Mouse (Mus musculus) embryonic facial prominence, embryonic 13.5 days (tissue): ENCODE results near the gene Tesk2. TPM values are rescaled to one million over a fixed set of nuclear protein-coding genes. Genes with fewer than 3 reads are reported as not detected.

Experiments used
- ATAC-seq: fragments of 200-750 bp; cut with Nextera tagmentation; 2 replicates; pipeline ENCODE4 v1.8.0; 2017; ENCODE audit warnings: low read depth; ENCODE audit not compliant: insufficient number of reproducible peaks, insufficient read depth, low FRiP score, low TSS enrichment
- H3K27ac ChIP-seq: fragments of 300-500 bp; sonication (generic); 2 replicates; pipeline ENCODE4 v1.5.1; 2015; ENCODE audit warnings: moderate library complexity, mild to moderate bottlenecking, inconsistent platforms
- H3K27me3 ChIP-seq: fragments of 300-500 bp; sonication (generic); 2 replicates; pipeline ENCODE4 v1.6.1; 2015; ENCODE audit warnings: mild to moderate bottlenecking, inconsistent platforms
- H3K36me3 ChIP-seq: fragments of 300-500 bp; sonication (generic); 2 replicates; pipeline ENCODE4 v1.6.1; 2015; ENCODE audit warnings: mild to moderate bottlenecking, inconsistent platforms
- H3K4me1 ChIP-seq: fragments of 300-500 bp; sonication (generic); 2 replicates; pipeline ENCODE4 v1.6.1; 2015; ENCODE audit warnings: inconsistent platforms
- H3K4me2 ChIP-seq: fragments of 300-500 bp; sonication (generic); 2 replicates; pipeline ENCODE4 v1.6.1; 2015; ENCODE audit warnings: moderate library complexity, mild to moderate bottlenecking, inconsistent platforms
- H3K4me3 ChIP-seq: fragments of 300-500 bp; sonication (generic); 2 replicates; pipeline ENCODE4 v1.5.1; 2015; ENCODE audit warnings: mild to moderate bottlenecking, inconsistent platforms
- H3K9ac ChIP-seq: fragments of 300-500 bp; sonication (generic); 2 replicates; pipeline ENCODE4 v1.6.1; 2015; ENCODE audit warnings: mild to moderate bottlenecking, inconsistent platforms
- H3K9me3 ChIP-seq: fragments of 300-500 bp; sonication (generic); 2 replicates; pipeline ENCODE4 v1.6.1; 2016; ENCODE audit warnings: inconsistent platforms
- WGBS: fragments of 180-500 bp; shearing (Covaris S2); methylation state at CpG from one replicate; pipeline ENCODE4 v1.1.7; 2015; ENCODE audit warnings: mixed read lengths; 5-methylcytosine and 5-hydroxymethylcytosine counted together
- polyA plus RNA-seq: library from polyadenylated mRNA; unstranded; fragments of >200 nt; fragmentation: Nextera tagmentation; extraction: Ambion mirVana; gene quantifications from 2 replicates; pipeline ENCODE4 v1.2.1, GENCODE M21; 2015

Gene Tesk2
- polyA plus RNA-seq, 1 experiment from 2014 or later, result 9.4 TPM

DNA sequence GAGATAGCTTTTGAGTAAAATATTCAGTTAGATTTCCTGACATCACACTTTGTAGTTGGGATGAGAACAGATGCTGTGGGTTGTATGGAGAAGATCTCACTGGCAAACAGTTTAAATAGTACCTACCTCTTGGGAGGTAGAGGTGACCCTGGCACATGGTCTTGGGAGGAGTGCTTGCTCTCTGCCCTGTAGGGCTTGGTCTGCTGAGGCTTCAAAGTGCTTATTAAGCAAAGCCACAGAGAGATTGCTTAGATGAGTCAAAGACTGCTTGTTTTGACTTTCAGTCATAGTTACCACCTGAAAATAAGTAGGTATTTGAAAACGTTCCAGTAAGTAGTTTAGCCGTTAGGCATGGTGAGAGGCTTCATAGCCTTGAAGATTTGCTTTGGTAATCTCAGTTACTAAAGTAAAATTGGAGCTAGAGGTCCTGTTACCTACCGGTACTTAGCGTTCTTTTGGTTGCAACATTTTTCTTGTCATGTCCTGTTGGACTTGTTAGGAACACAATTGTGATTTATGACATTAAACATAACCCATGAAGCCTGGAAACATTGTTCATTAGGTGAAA lies 31.4 kb upstream of the Tesk2 start:
- H3K27me3 ChIP-seq, result no peaks in the 10 kb centered on the region
- WGBS, result 85% methylated on average over 4 of the region's 4 CpGs
- H3K27ac ChIP-seq, result no peak overlapping the region
- H3K4me3 ChIP-seq, result no peak overlapping the region
- no peaks in the 10 kb centered on the region for H3K9me3 ChIP-seq
- no peak overlapping the region for H3K9ac ChIP-seq
- peaks cover 63% of the 10 kb centered on the region for H3K36me3 ChIP-seq
- ATAC-seq, result no peak
- peaks cover 19% of the 10 kb centered on the region for H3K4me1 ChIP-seq
- H3K4me2 ChIP-seq, result no peak overlapping the region

GRCm38 (mm10) chr4:116692146-116692545 lies 28.6 kb upstream of the Tesk2 start:
- Histone ChIP-seq H3K4me3 (no peak overlapping the region), H3K4me1 (peaks cover 7% of the 10 kb centered on the region), H3K36me3 (peaks cover 88% of the 10 kb centered on the region), H3K9me3 (no peaks in the 10 kb centered on the region), H3K27ac (no peak overlapping the region), H3K9ac (no peak overlapping the region), H3K4me2 (no peak overlapping the region), H3K27me3 (no peaks in the 10 kb centered on the region)
- WGBS, result 88% methylated on average over 2 of the region's 2 CpGs
- no peak for ATAC-seq

GRCm38 (mm10) chr4:116693785-116694184 lies 27.0 kb upstream of the Tesk2 start:
- Histone ChIP-seq H3K27me3 (no peaks in the 10 kb centered on the region), H3K27ac (no peak overlapping the region), H3K9me3 (no peaks in the 10 kb centered on the region), H3K9ac (no peak overlapping the region), H3K36me3 (peaks cover 90% of the 10 kb centered on the region), H3K4me1 (0 out of 2 replicates have a peak, but pooled peaks cover 5% of the 10 kb centered on the region), H3K4me3 (no peak overlapping the region), H3K4me2 (no peak overlapping the region)
- WGBS, result 71% methylated on average over 2 of the region's 2 CpGs
- ATAC-seq, result no peak

DNA sequence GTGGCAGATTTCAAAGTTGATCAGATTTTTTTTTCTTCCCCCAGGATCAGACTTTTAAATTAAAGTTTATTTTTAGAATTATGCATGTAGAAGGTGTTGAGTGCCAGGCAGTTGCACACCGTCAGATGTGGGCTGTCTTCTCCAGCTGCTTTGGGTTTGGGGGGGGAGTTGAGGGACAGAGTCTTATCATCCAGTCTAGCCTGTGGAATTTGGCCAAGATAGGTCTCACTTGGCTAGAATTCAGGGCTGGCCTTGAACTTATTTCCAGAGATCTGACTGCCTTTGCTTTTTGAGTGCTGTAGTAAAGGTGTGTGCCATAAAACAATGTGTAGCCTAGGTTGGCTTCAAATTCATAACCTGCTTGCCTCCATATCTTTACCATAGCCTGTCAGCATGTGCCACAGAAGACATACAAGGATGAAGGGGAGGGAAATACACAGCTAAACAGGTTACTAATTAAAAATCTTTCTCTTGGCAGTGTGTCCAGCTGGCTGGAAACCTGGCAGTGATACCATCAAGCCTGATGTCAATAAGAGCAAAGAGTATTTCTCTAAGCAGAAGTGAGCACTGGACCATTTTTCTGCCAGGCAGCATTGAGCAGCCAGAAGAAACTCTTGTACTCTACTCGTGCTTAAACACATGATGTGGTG lies 21.9 kb upstream of the Tesk2 start:
- H3K9ac ChIP-seq, result no peak overlapping the region
- H3K27me3 ChIP-seq, result no peaks in the 10 kb centered on the region
- no peak overlapping the region for H3K27ac ChIP-seq
- ATAC-seq, result no peak
- 85% methylated on average over 2 of the region's 2 CpGs for WGBS
- H3K36me3 ChIP-seq, result peaks cover 69% of the 10 kb centered on the region
- H3K4me2 ChIP-seq, result no peak overlapping the region
- no peaks in the 10 kb centered on the region for H3K9me3 ChIP-seq
- no peaks in the 10 kb centered on the region for H3K4me1 ChIP-seq
- H3K4me3 ChIP-seq, result no peak overlapping the region

GRCm38 (mm10) chr4:116700964-116701363 lies 19.8 kb upstream of the Tesk2 start:
- no peak for ATAC-seq

DNA sequence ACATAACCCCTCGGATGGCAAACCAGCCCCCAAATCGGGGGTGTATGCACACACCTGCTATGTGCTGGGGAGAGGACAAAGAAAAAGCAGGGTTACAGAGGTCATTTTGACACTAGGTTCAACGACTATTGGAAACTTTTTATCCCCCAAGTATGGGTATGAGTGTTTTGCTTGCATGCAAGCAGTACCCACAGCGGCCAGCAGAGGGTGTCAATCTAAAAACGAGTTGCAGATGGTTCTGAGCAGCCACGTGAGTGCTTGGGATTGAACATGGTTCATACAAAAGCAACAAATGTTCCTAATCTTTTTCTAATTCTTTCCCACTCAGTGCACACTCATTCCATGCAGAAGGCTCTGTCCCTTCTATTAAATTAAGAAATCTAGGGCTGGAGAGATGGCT lies 16.9 kb upstream of the Tesk2 start:
- H3K9me3 ChIP-seq, result no peaks in the 10 kb centered on the region
- no peaks in the 10 kb centered on the region for H3K27me3 ChIP-seq
- no peak overlapping the region for H3K27ac ChIP-seq
- no peak overlapping the region for H3K4me2 ChIP-seq
- peaks cover 6% of the 10 kb centered on the region; the same call in 1 of the 2 replicates for H3K4me1 ChIP-seq
- WGBS, result 36% methylated on average over 6 of the region's 6 CpGs
- no peak overlapping the region for H3K4me3 ChIP-seq
- ATAC-seq, result no peak
- H3K36me3 ChIP-seq, result peaks cover 33% of the 10 kb centered on the region
- H3K9ac ChIP-seq, result no peak overlapping the region

More at GRCm38 (mm10) chr4:116700964-116701363, 19.8 kb upstream of the Tesk2 start:
- Histone ChIP-seq H3K4me1 (no peaks in the 10 kb centered on the region), H3K27ac (no peak overlapping the region), H3K4me3 (no peak overlapping the region), H3K9me3 (no peaks in the 10 kb centered on the region), H3K36me3 (peaks cover 56% of the 10 kb centered on the region), H3K9ac (no peak overlapping the region), H3K27me3 (no peaks in the 10 kb centered on the region), H3K4me2 (no peak overlapping the region)
- WGBS, result 80% methylated on average over 1 of the region's 1 CpGs

- H3K4me3 ChIP-seq, result peak overlapping the region; percentile 52
- H3K9me3 ChIP-seq, result no peaks in the 10 kb centered on the region
- ATAC-seq, result no peak
- H3K36me3 ChIP-seq, result peaks cover 19% of the 10 kb centered on the region
- H3K4me2 ChIP-seq, result peak overlapping the region; percentile 93
- H3K27ac ChIP-seq, result no peak overlapping the region
- H3K4me1 ChIP-seq, result peaks cover 13% of the 10 kb centered on the region
- H3K9ac ChIP-seq, result peak overlapping the region; percentile 68
- 11% methylated on average over 9 of the region's 9 CpGs for WGBS
- no peaks in the 10 kb centered on the region for H3K27me3 ChIP-seq
Measured at GRCm38 (mm10) chr4:116707666-116708065, 13.1 kb upstream of the Tesk2 start.

DNA sequence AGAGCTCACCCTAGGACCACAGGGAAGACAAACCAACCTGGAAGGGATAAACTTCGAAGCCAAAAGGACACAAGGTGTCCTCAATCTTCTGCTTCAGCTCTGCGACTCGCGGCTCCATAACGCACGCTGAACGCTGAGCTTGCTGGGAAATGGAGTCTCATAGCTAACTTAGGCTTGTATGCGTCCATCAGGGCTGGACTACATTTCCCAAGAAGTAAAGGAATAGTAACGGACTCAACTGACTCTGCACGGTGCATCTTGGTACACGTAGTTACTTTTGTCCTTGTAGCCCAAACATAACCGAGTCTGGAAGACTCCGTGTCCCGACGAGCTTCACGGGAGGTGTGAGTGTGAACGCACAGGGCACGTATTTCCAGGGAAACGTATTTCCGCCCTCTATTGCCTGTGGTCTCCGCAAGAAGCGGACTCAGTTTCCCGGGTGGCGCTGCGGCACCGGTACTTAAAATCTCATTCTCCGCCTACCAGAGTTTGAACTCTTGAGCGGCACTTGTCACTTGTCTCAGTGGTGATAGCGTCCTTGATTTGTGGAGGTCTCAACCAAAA lies 12.5 kb upstream of the Tesk2 start, which contains the start of the genes Mmachc and Ccdc163:
TSS of gene Mmachc (minus strand) at position 206 of the 564 bp plus-strand sequence.
TSS of gene Ccdc163 (plus strand) at position 309 of the 564 bp plus-strand sequence.
- Histone ChIP-seq H3K27ac (no peak within 1 kb of the TSS), H3K36me3 (peaks cover 18% of the 10 kb centered on the region), H3K4me2 (peak within 1 kb of the TSS; percentile 93), H3K27me3 (no peaks in the 10 kb centered on the region), H3K4me1 (peaks cover 13% of the 10 kb centered on the region), H3K9ac (peak within 1 kb of the TSS; percentile 73), H3K9me3 (no peaks in the 10 kb centered on the region), H3K4me3 (peak within 1 kb of the TSS; percentile 52)
- peak; percentile 97 for ATAC-seq
- WGBS, result under 1% methylated on average over 29 of the region's 29 CpGs

- Histone ChIP-seq H3K4me2 (peak overlapping the region; percentile 93), H3K27ac (no peak overlapping the region), H3K4me3 (peak overlapping the region; percentile 52), H3K4me1 (peaks cover 13% of the 10 kb centered on the region), H3K36me3 (peaks cover 12% of the 10 kb centered on the region; the same call in 1 of the 2 replicates), H3K27me3 (no peaks in the 10 kb centered on the region), H3K9ac (peak overlapping the region; percentile 73), H3K9me3 (no peaks in the 10 kb centered on the region)
- no peak for ATAC-seq
- WGBS, result 3% methylated on average over 9 of the region's 9 CpGs
Measured at GRCm38 (mm10) chr4:116708791-116709390, 11.9 kb upstream of the Tesk2 start.

GRCm38 (mm10) chr4:116710154-116710553 lies 10.6 kb upstream of the Tesk2 start:
- Histone ChIP-seq H3K4me2 (no peak overlapping the region), H3K9ac (no peak overlapping the region), H3K27ac (no peak overlapping the region), H3K4me3 (no peak overlapping the region), H3K27me3 (no peaks in the 10 kb centered on the region), H3K9me3 (no peaks in the 10 kb centered on the region), H3K4me1 (peaks cover 13% of the 10 kb centered on the region), H3K36me3 (peaks cover 10% of the 10 kb centered on the region)
- no peak for ATAC-seq
- WGBS, result 83% methylated on average over 2 of the region's 2 CpGs

DNA sequence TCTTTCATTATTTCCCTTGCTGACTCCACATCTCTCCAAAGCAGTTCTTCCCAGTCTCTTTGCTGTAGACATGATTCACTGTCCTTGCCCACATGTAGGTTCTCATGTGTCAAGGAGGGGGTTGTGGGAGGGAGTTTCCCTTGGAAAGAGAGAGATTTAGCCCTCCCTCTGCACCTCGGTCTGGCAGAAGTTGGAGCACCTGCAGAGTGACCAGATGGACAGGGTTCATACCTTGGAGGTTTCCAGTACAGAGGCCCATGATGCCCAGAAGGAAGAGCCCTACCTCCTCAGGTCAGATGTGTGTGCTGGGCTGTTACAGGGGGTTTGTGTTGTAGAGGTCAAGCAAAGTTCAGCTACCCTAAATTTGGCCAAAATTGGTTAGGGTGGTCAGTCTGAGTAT lies 8.2 kb upstream of the Tesk2 start:
- Histone ChIP-seq H3K27me3 (no peaks in the 10 kb centered on the region), H3K4me3 (no peak overlapping the region), H3K4me1 (peaks cover 7% of the 10 kb centered on the region), H3K27ac (no peak overlapping the region), H3K36me3 (peaks cover 10% of the 10 kb centered on the region), H3K4me2 (no peak overlapping the region), H3K9ac (no peak overlapping the region), H3K9me3 (no peaks in the 10 kb centered on the region)
- no peak for ATAC-seq
- WGBS, result 71% methylated on average over 1 of the region's 1 CpGs
